8 mouse cellular contexts compared by ENCODE assay signal in the genomic region with DNA sequence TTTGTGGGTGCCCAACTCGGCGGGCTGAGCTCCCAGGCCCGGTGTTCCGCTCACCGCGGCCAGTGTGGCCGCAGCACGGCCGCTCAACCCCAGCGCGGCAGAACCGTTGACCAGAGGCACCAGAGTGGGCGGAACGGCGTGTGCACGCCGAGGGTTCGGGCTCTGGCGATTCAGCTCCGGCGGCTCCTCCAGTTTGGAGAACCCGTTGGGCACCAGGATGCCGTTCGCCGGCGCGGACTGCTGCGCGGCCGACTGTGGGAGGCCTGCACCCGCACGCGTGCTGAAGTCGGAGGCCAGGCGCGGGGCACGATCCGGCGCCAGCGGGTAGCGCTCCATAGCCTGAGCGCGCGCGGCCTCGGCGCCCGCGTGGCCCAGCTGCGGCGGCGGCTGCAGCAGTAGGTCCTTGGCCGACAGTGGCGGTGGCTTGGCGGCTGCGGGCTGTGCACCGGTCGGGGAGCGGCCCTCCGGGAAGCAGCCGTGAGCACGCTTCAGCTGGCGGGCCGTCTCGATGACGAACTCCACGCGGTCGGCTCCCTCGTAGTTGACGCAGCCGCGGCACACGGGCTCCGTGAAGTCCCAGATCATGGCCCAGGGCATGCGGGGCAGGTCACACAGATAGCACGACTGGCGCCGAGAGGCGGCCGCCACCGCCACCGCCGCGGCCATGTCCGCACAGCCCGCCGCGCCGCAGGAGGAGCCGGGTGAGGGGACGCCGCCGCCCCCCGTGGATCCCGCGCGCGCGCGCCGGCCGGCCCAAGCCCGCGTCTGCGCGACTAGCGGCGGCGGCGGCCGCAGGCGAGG. TPM values are rescaled to one million over a fixed set of nuclear protein-coding genes. Genes with fewer than 3 reads are reported as not detected.
A peak's percentile ranks its signal among the peaks of the same experiment; 100 is the strongest.
DNase-seq lines count a peak whose midpoint lies in the region; ATAC-seq and TF ChIP-seq lines count a peak whose summit lies in the region.

No protein-coding gene starts in this region.

- peaks cover 36% of the 10 kb centered on the region for H3K36me3 ChIP-seq in E14TG2a.4 (ENCODE audit: insufficient read depth, low read length)
- peaks cover 31% of the 10 kb centered on the region for H3K36me3 ChIP-seq in heart, embryonic 12.5 days
- H3K36me3 ChIP-seq in midbrain, embryonic 13.5 days = peaks cover 6% of the 10 kb centered on the region; the same call in 1 of the 2 replicates

- H3K9ac ChIP-seq in heart, embryonic 12.5 days = peak overlapping the region; percentile 100
- peak overlapping the region; percentile 100 for H3K9ac ChIP-seq in midbrain, embryonic 13.5 days (replicated peaks)

- 2% methylated on average over 111 of the region's 113 CpGs for WGBS in heart, embryonic 12.5 days
- WGBS in midbrain, embryonic 13.5 days = under 1% methylated on average over 90 of the region's 113 CpGs

- H3K4me2 ChIP-seq in heart, embryonic 12.5 days = peak overlapping the region; percentile 97
- H3K4me2 ChIP-seq in midbrain, embryonic 13.5 days (replicated peaks) = peak overlapping the region; percentile 100

- no peaks in the 10 kb centered on the region for H3K9me3 ChIP-seq in E14TG2a.4 (ENCODE audit: low read length)
- no peaks in the 10 kb centered on the region for H3K9me3 ChIP-seq in heart, embryonic 12.5 days (replicated peaks)
- no peaks in the 10 kb centered on the region for H3K9me3 ChIP-seq in midbrain, embryonic 13.5 days

- ATAC-seq in CD4-positive, CD25-positive, alpha-beta regulatory T cell, adult 4 months = no peak
- no peak for ATAC-seq in heart, embryonic 12.5 days (ENCODE audit: insufficient number of reproducible peaks, low FRiP score)
- ATAC-seq in midbrain, embryonic 13.5 days = no peak

- DNase-seq in CD4-positive, CD25-positive, alpha-beta regulatory T cell, adult 2 months (ENCODE audit: low read depth, low spot score) = peak; percentile 75
- DNase-seq in cerebellum, postnatal 25 days = peak; percentile 79 to 84
- peak; percentile 50 to 69 for DNase-seq in kidney, postnatal 4 days
- peak; percentile 67 for DNase-seq in testis, postnatal 10 days (ENCODE audit: low spot score)

- TF ChIP-seq CTCF in E14TG2a.4 (conservative IDR thresholded peaks at IDR 0.05; ENCODE audit: low read length) = no peak

- peak overlapping the region; percentile 100 for H3K27ac ChIP-seq in heart, embryonic 12.5 days (ENCODE audit: poor library complexity, severe bottlenecking)
- peak overlapping the region; percentile 99 for H3K27ac ChIP-seq in midbrain, embryonic 13.5 days

- H3K27me3 ChIP-seq in E14TG2a.4 (ENCODE audit: insufficient read depth, low read length) = peaks cover 7% of the 10 kb centered on the region; the same call in 1 of the 2 replicates
- H3K27me3 ChIP-seq in heart, embryonic 12.5 days (replicated peaks) = no peaks in the 10 kb centered on the region
- H3K27me3 ChIP-seq in midbrain, embryonic 13.5 days = no peaks in the 10 kb centered on the region

- H3K4me3 ChIP-seq in E14TG2a.4 (replicated peaks; ENCODE audit: low read length) = peak overlapping the region; percentile 93
- H3K4me3 ChIP-seq in heart, embryonic 12.5 days = peak overlapping the region; percentile 97
- H3K4me3 ChIP-seq in midbrain, embryonic 13.5 days (replicated peaks) = peak overlapping the region; percentile 100

- peaks cover 68% of the 10 kb centered on the region for H3K4me1 ChIP-seq in E14TG2a.4 (replicated peaks; ENCODE audit: low read depth, low read length)
- peaks cover 35% of the 10 kb centered on the region for H3K4me1 ChIP-seq in heart, embryonic 12.5 days (replicated peaks)
- H3K4me1 ChIP-seq in midbrain, embryonic 13.5 days (replicated peaks) = peaks cover 68% of the 10 kb centered on the region

RNA-seq across cellular contexts. Expression of a gene that starts 0.8 kb away (rescaled TPM):
- polyA plus RNA-seq in CD4-positive, CD25-positive, alpha-beta regulatory T cell, adult 4 months (2017; shearing (Covaris generic)) = 10 to 100 TPM; 15.5 to 22.4 TPM
- 8.9 and 9.7 TPM in 2 replicates for polyA plus RNA-seq in heart, embryonic 12.5 days (2016; fragmentation: Nextera tagmentation; extraction: Ambion mirVana)
- polyA plus RNA-seq in midbrain, embryonic 13.5 days (2015; fragmentation: Nextera tagmentation; extraction: Ambion mirVana) = 8.3 and 9.2 TPM in 2 replicates
